Mouse (Mus musculus): ENCODE data around the gene Zfp451.

Zfp451 gene

GRCm38 (mm10) chr1:33717636-33718035, 96.8 kb downstream of the Zfp451 start:
- DNase-seq (ENCODE audit: low read depth, low spot score), result no peak

- DNase-seq (ENCODE audit: low read depth, low spot score), result no peak
Observed at GRCm38 (mm10) chr1:33714796-33715195, 99.6 kb downstream of the Zfp451 start.

- no peak for DNase-seq (ENCODE audit: low read depth, low spot score)
Observed at GRCm38 (mm10) chr1:33712026-33712425, 102.4 kb downstream of the Zfp451 start.
